Mouse (Mus musculus) adrenal gland, adult 2 months (tissue): ENCODE data around the gene Naa15. TPM values are rescaled to one million over a fixed set of nuclear protein-coding genes. Genes with fewer than 3 reads are reported as not detected.
"Not testable (repeated sequence)": the region's sequence is repeated elsewhere in the genome, so short reads cannot be mapped to it uniquely, and the experiment has no call there.

ENCODE experiments used
- DNase-seq: peaks from one replicate; pipeline ENCODE4 v3.0.0; 2021
- polyA plus RNA-seq: library from polyadenylated mRNA; depleted of rRNA; stranded (reverse); fragments of >200 nt; gene quantifications from 2 replicates; pipeline ENCODE4 v1.2.3, GENCODE M21; 2012
- total RNA-seq, 2 experiments: library from RNA; stranded (reverse); gene quantifications; 2 replicates each; pipeline ENCODE4 v1.2.3; 2021

Gene Naa15
- total and polyA plus RNA-seq, 3 experiments: 0.59 to 63.8 (median 39.5) TPM

GRCm38 (mm10) chr3:51434364-51434763, 19.4 kb downstream of the Naa15 start:
- DNase-seq: not testable (repeated sequence)

- DNase-seq: no peak
Observed at GRCm38 (mm10) chr3:51434871-51435595, 20.1 kb downstream of the Naa15 start.

DNA sequence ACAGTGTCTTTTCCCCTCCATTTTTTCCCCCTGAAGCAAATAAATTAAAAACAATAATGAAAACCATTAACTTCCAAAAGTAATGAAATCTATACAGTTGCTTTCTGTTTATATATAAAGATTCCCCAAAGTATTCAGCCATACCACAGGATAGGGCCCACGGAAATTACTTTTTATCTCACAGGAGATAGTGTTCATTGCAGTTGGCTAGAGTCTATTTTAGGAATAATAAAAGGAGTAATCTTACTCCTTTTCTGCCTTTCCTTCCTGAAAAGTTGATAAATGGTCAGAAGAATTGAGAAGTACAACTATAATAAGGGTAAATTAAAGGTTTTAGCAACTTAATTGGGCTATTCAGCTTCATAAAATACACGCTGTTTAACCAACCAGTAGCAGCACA, 53.6 kb downstream of the Naa15 start:
- no peak for DNase-seq

DNA sequence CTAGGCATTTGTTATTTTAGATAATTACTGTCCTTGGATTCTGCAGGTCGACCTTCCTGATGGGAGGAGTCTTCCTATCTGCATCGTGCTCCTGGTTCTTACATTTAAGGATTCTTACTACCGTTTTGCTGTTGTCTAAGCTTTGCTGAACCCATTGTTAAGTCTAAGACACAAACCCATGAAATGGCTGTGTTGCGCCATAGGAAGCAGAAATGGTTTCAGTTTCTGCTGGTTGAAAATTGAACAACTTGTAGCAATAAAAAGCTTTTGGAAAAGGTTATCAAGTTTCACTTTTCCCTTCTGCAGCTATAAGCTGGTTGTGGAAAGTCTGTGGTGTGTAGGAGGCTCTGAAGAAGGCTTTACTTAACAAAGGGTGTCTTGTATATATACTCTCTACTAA, 60.8 kb downstream of the Naa15 start:
- DNase-seq: no peak

DNA sequence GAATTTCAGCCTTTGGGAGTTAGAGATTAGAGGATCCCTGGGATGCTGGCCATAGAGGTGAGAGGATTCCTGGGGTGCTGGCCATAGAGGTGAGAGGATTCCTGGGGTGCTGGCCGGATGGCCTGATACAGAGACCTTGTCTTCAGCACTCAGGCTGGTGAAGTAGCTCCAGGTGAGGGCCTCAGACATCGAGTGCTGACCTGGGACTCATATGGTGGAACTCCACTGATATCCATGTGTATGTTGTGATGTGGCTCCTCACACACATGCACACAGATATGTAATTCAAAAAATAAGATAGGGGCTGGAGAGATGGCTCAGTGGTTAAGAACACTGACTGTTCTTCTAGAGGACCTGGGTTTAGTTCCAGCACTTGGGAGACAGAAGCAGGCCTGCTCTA, 64.9 kb downstream of the Naa15 start:
- no peak for DNase-seq

GRCm38 (mm10) chr3:51481059-51481458, 66.1 kb downstream of the Naa15 start:
- DNase-seq: no peak

GRCm38 (mm10) chr3:51481881-51482280, 66.9 kb downstream of the Naa15 start:
- DNase-seq: no peak

GRCm38 (mm10) chr3:51482781-51483180, 67.8 kb downstream of the Naa15 start:
- no peak for DNase-seq

- peak; percentile 98 for DNase-seq
Observed at GRCm38 (mm10) chr3:51483741-51484359, 68.9 kb downstream of the Naa15 start, which contains the start of gene Rab33b. Gene Rab33b, plus strand, starts transcription at chr3:51483920.

DNA sequence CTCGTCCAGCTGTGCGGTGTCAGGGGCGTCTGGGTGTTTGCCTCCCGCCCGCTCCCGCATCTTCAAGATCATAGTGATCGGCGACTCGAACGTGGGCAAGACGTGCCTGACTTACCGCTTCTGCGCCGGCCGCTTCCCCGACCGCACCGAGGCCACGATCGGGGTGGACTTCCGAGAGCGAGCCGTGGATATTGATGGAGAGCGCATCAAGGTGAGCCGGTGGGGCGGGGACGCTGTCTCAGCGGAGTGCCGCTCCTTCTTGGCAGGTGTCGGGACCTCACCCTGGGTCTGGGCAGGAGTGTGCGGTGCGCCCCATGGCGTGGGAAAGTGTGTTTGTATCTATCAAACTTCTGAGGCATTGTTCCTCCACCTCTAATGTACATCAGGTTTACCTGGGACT, 69.4 kb downstream of the Naa15 start:
- DNase-seq: no peak

GRCm38 (mm10) chr3:51485347-51485746, 70.4 kb downstream of the Naa15 start:
- no peak for DNase-seq

DNA sequence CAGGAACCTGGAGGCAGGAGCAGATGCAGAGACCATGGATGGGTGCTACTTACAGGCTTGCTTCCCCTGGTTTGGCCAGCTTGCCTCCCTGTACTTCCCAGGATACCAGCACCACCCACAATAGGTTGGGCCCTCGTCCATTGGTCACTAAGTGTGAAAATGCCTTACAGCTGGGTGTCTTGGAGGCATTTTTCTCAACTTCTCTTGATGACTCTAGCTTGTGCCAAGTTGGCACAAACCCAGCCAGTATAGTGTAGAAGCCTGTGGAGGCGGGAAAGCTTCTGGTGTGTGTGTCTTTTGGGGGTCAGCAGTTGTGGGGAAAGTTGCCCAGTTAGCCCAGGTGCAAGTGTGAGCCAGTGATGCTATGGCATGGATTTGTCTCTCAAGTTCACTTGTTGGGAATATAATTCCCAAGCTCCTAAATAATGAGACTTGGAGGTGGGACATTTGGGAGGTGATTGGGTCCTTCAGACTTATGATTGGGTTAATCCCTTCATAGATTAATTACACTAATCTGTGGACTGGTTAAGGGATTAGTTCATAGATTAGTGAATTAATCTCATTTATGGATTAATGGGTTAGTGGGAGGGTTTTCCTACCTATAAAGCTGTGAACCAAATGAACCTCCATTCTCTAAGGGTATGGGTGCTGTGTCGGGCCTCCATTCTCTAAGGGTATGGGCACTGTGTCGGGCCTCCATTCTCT, 71.7 kb downstream of the Naa15 start:
- no peak for DNase-seq

- DNase-seq: no peak
Observed at GRCm38 (mm10) chr3:51490088-51490753, 75.3 kb downstream of the Naa15 start.

GRCm38 (mm10) chr3:51493272-51493838, 78.4 kb downstream of the Naa15 start:
- no peak for DNase-seq

- no peak for DNase-seq
Observed at GRCm38 (mm10) chr3:51494466-51494865, 79.5 kb downstream of the Naa15 start.

DNA sequence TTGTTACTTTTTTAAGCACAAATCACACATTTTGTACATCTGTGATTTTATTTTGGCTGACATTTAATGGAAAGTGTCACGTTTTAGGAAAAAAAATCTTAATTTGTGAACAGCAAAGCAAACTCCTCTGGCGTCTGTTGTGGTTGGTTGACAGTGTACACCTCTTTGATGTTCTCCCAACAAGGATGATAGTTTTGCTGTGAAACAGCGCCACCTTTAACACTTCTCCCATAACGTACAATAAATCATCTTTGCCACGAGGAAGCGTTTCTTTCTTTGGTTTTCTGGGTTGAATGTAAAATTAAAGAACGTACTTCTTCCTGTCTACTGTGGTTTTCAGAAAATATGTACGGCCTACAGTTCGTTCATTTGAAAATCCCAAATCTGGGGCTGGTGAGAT, 80.7 kb downstream of the Naa15 start:
- DNase-seq: no peak

DNA sequence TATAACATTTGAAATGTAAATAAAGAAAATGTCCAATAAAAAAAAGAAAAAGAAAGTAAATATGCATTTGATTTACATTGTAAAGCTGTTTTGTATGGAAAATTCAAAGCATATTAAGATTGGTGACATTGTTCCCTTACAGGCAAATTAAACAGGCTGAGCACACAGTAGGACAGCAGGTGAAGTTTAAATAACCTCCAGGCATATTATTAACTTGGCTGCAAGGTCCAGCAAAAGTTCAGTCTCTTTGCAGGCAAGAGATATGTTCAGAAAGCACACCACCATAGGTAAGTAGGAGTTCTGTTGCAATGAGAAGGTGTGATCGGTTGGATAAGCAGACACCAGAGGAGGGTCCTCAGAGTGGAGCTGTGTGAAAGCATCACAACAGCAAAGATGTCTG, 83.0 kb downstream of the Naa15 start:
- no peak for DNase-seq

DNA sequence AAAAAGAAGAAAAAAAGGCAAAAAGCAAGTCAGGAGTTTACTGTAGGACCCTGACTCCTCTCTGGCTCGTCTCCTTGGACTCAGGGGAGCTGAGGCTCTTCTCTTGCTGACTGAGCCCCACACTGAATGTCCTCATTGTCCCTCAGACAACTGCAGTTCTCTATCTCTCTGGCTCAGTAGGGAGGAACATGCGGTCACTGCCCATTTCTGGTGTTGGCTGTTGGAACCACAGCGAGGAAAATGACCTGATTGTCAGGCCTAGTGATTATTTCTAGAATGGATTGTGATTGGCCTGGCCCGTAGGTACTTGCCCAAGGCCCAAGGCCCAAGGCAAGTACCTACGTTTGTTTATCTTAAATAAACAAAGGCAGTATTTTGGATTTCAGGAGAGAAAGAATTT, 83.7 kb downstream of the Naa15 start:
- no peak for DNase-seq

DNA sequence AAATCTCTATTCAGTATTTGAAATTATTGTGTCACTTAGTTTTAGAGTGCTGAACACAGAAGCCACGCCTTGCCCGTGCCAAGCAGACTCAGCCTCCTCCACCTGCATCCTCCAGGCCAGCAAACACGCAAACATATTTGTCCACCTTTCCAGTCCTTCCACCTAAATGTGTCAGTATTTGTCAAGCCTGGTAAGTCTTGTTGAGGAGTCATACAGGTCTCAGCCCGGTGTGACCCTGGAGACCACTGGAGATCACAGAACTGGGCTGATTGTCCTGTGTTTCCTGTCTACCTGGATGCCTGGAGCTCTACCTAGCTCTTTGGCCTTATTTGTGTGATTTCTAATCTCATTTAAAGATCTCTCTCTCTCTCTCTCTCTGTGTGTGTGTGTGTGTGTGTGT, 84.9 kb downstream of the Naa15 start:
- no peak for DNase-seq

DNA sequence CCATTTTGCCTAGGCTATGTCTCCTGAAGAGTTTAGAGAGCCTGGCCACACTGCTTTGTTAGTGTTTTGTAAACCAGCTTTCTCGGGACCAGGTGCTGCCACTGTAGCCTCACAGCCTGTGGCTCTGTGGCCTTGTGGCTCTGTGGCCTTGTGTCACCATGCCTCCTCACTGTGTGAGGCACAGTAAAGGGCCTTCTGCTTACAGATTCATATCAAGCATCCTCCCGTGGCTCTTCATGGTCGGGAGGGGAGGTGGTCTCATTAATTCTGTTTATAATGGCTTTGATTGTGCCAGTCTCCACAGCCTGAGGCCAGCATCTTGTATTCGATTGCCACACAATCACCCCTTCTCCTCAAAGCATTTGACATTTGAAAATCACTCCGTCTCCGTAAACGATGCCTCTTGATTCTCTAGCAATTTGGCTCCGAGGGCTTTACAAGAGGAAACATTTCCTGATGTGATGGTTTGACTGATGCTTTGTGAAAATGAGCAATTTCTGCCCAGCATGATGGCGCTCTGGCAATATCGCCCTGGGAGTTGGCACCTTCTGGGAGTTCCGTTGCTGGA, 89.5 kb downstream of the Naa15 start:
- DNase-seq: no peak

GRCm38 (mm10) chr3:51505465-51505864, 90.5 kb downstream of the Naa15 start:
- no peak for DNase-seq

GRCm38 (mm10) chr3:51510903-51511302, 96.0 kb downstream of the Naa15 start:
- DNase-seq: peak; percentile 77
